Mouse (Mus musculus) adrenal gland, postnatal 0 days (tissue): ENCODE data around the gene Muc3. TPM values are rescaled to one million over a fixed set of nuclear protein-coding genes. Genes with fewer than 3 reads are reported as not detected.

ENCODE experiments used
- polyA plus RNA-seq: library from polyadenylated mRNA; unstranded; fragments of >200 nt; fragmentation: Nextera tagmentation; extraction: Ambion mirVana; gene quantifications from 2 replicates; pipeline ENCODE4 v1.2.1, GENCODE M21; 2015

Muc3 gene
- polyA plus RNA-seq: not detected in 2 replicates

DNA sequence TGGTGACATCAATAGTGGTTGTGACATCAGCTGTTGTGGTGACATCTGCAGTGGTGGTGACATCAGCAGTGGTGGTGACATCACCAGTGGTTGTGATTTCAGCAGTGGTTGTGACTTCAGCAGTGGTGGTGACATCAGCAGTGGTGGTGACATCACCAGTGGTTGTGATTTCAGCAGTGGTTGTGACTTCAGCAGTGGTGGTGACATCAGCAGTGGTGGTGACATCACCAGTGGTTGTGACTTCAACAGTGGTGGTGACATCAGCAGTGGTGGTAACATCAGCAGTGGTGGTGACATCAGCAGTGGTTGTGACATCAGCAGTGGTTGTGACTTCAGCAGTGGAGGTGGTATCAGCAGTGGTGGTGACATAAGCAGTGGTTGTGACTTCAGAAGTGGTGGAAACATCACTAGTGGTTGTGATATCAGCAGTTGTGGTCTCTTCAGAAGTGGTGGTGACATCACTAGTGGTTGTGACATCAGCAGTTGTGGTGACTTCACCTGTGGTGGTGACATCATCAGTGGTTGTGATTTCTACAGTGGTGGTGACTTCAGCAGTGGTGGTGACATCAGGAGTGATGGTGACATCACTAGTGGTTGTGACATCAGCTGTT lies at the start of gene Muc3:
Gene Muc3, minus strand, starts transcription at position 51 of the 611 bp plus-strand sequence.

GRCm38 (mm10) chr5:137115866-137116847 lies 33.0 kb downstream of the Muc3 start, which contains the start of gene Trim56:
Gene Trim56 (minus strand): TSS chr5:137116209.

Other genes with a start within 250 kb of the Muc3 start
- 66.9 and 69.7 TPM in 2 replicates for gene Ift22, start 241.2 kb downstream of the Muc3 start, polyA plus RNA-seq
- 404 and 432 TPM in 2 replicates for gene Fis1, start 196.0 kb downstream of the Muc3 start, polyA plus RNA-seq
- 11.9 and 15.8 TPM in 2 replicates for gene Cldn15, start 182.7 kb downstream of the Muc3 start, polyA plus RNA-seq
- gene Plod3, start 162.3 kb downstream of the Muc3 start, polyA plus RNA-seq: 19.9 and 30.5 TPM in 2 replicates
- gene Znhit1, start 161.3 kb downstream of the Muc3 start, polyA plus RNA-seq: 103 and 105 TPM in 2 replicates
- 12.5 and 22.7 TPM in 2 replicates for gene Vgf, start 122.9 kb downstream of the Muc3 start, polyA plus RNA-seq
- gene Ap1s1, start 103.2 kb downstream of the Muc3 start, polyA plus RNA-seq: 152 and 170 TPM in 2 replicates
- 0.21 and 0.49 TPM in 2 replicates for gene Serpine1, start 77.1 kb downstream of the Muc3 start, polyA plus RNA-seq
- gene Trim56, start 33.1 kb downstream of the Muc3 start, polyA plus RNA-seq: 9.2 and 12.6 TPM in 2 replicates
- 0.14 and 0.21 TPM in 2 replicates for gene Muc3a, start 63.1 kb upstream of the Muc3 start, polyA plus RNA-seq
- 14.4 and 46.3 TPM in 2 replicates for gene Ache, start 138.2 kb upstream of the Muc3 start, polyA plus RNA-seq
- 12.2 and 13.2 TPM in 2 replicates for gene Ufsp1, start 145.3 kb upstream of the Muc3 start, polyA plus RNA-seq
- gene Srrt, start 158.4 kb upstream of the Muc3 start, polyA plus RNA-seq: 34.8 and 46.7 TPM in 2 replicates
- 45.2 and 45.4 TPM in 2 replicates for gene Trip6, start 165.1 kb upstream of the Muc3 start, polyA plus RNA-seq
- 7.2 and 11.1 TPM in 2 replicates for gene Slc12a9, start 184.3 kb upstream of the Muc3 start, polyA plus RNA-seq
- 21.9 and 24.9 TPM in 2 replicates for gene Ephb4, start 200.8 kb upstream of the Muc3 start, polyA plus RNA-seq